Mouse (Mus musculus) liver, embryonic 15.5 days (tissue): Measurements from ENCODE around the gene Mdk. TPM values are rescaled to one million over a fixed set of nuclear protein-coding genes. Genes with fewer than 3 reads are reported as not detected.

Experiments used
- ATAC-seq: fragments of 200-750 bp; cut with Nextera tagmentation; 2 replicates; pipeline ENCODE4 v1.8.0; 2017; ENCODE audit warnings: moderate number of reproducible peaks, mild to moderate bottlenecking, moderate library complexity; ENCODE audit not compliant: insufficient read depth
- H3K27ac ChIP-seq: fragments of 300-500 bp; sonication (generic); replicated peaks from 2 replicates; pipeline ENCODE4 v1.5.1; 2015; ENCODE audit warnings: mild to moderate bottlenecking, inconsistent platforms
- H3K27me3 ChIP-seq: fragments of 300-500 bp; sonication (generic); 2 replicates; pipeline ENCODE4 v1.6.1; 2015; ENCODE audit warnings: mild to moderate bottlenecking, inconsistent platforms
- H3K36me3 ChIP-seq: fragments of 300-500 bp; sonication (generic); replicated peaks from 2 replicates; pipeline ENCODE4 v1.6.1; 2015; ENCODE audit warnings: moderate library complexity, mild to moderate bottlenecking, inconsistent platforms
- H3K4me1 ChIP-seq: fragments of 300-500 bp; sonication (generic); replicated peaks from 2 replicates; pipeline ENCODE4 v1.6.1; 2015; ENCODE audit warnings: inconsistent platforms
- H3K4me2 ChIP-seq: fragments of 300-500 bp; sonication (generic); 2 replicates; pipeline ENCODE4 v1.6.1; 2015; ENCODE audit warnings: moderate library complexity, mild to moderate bottlenecking, inconsistent platforms
- H3K4me3 ChIP-seq: fragments of 300-500 bp; sonication (generic); replicated peaks from 2 replicates; pipeline ENCODE4 v1.5.1; 2015; ENCODE audit warnings: mild to moderate bottlenecking, inconsistent platforms
- H3K9ac ChIP-seq: fragments of 300-500 bp; sonication (generic); 2 replicates; pipeline ENCODE4 v1.6.1; 2015; ENCODE audit warnings: moderate library complexity, mild to moderate bottlenecking, inconsistent platforms
- H3K9me3 ChIP-seq: fragments of 300-500 bp; sonication (generic); replicated peaks from 2 replicates; pipeline ENCODE4 v1.6.1; 2016; ENCODE audit warnings: inconsistent platforms
- WGBS: fragments of 180-500 bp; shearing (Covaris S2); methylation state at CpG from one replicate; pipeline ENCODE4 v1.1.7; 2015; ENCODE audit warnings: mixed read lengths; ENCODE audit not compliant: insufficient replicate concordance; 5-methylcytosine and 5-hydroxymethylcytosine counted together
- polyA plus RNA-seq: library from polyadenylated mRNA; unstranded; fragments of >200 nt; fragmentation: Nextera tagmentation; extraction: Ambion mirVana; gene quantifications from 2 replicates; pipeline ENCODE4 v1.2.1, GENCODE M21; 2015

Mdk gene
- polyA plus RNA-seq, 1 experiment from 2014 or later: 15.2 TPM

GRCm38 (mm10) chr2:91966367-91966766, 34.3 kb upstream of the Mdk start:
- Histone ChIP-seq H3K4me1 (peaks cover 54% of the 10 kb centered on the region), H3K9ac (no peak overlapping the region), H3K4me2 (no peak overlapping the region), H3K4me3 (no peak overlapping the region), H3K27ac (0 out of 2 replicates have a peak overlapping the region, but pooled peaks have one; percentile 29), H3K36me3 (no peaks in the 10 kb centered on the region), H3K9me3 (no peaks in the 10 kb centered on the region), H3K27me3 (peaks cover 73% of the 10 kb centered on the region)
- ATAC-seq: no peak
- WGBS: 50% methylated on average over 5 of the region's 5 CpGs

- Histone ChIP-seq H3K9me3 (no peaks in the 10 kb centered on the region), H3K36me3 (0 out of 2 replicates have a peak, but pooled peaks cover 4% of the 10 kb centered on the region), H3K27ac (peak overlapping the region; percentile 75), H3K27me3 (peaks cover 64% of the 10 kb centered on the region), H3K4me2 (peak overlapping the region; percentile 99), H3K4me1 (peaks cover 54% of the 10 kb centered on the region), H3K4me3 (peak overlapping the region; percentile 85), H3K9ac (0 out of 2 replicates have a peak overlapping the region, but pooled peaks have one; percentile 11)
- ATAC-seq: no peak
- WGBS: 8% methylated on average over 20 of the region's 20 CpGs
These were observed 33.3 kb upstream of the Mdk start for GRCm38 (mm10) chr2:91965417-91965816.

GRCm38 (mm10) chr2:91964610-91965204, 32.6 kb upstream of the Mdk start:
- peak overlapping the region; percentile 75 for H3K27ac ChIP-seq
- H3K9ac ChIP-seq: no peak overlapping the region
- H3K4me2 ChIP-seq: peak overlapping the region; percentile 99
- no peaks in the 10 kb centered on the region for H3K9me3 ChIP-seq
- 0 out of 2 replicates have a peak, but pooled peaks cover 8% of the 10 kb centered on the region for H3K36me3 ChIP-seq
- H3K4me3 ChIP-seq: peak overlapping the region; percentile 85
- H3K4me1 ChIP-seq: peaks cover 61% of the 10 kb centered on the region
- no peak for ATAC-seq
- 31% methylated on average over 3 of the region's 3 CpGs for WGBS
- H3K27me3 ChIP-seq: peaks cover 57% of the 10 kb centered on the region

- Histone ChIP-seq H3K36me3 (0 out of 2 replicates have a peak, but pooled peaks cover 8% of the 10 kb centered on the region), H3K9me3 (no peaks in the 10 kb centered on the region), H3K27me3 (peaks cover 45% of the 10 kb centered on the region), H3K4me3 (peak overlapping the region; percentile 85), H3K9ac (peak overlapping the region; percentile 77), H3K4me2 (peak overlapping the region; percentile 99), H3K4me1 (peaks cover 73% of the 10 kb centered on the region), H3K27ac (peak overlapping the region; percentile 73)
- ATAC-seq: peak; percentile 90
- under 1% methylated on average over 54 of the region's 57 CpGs for WGBS
These were observed 31.4 kb upstream of the Mdk start for GRCm38 (mm10) chr2:91963443-91963932.

- H3K27me3 ChIP-seq: peaks cover 40% of the 10 kb centered on the region
- peak overlapping the region; percentile 99 for H3K4me2 ChIP-seq
- peak overlapping the region; percentile 73 for H3K27ac ChIP-seq
- peak overlapping the region; percentile 77 for H3K9ac ChIP-seq
- 0 out of 2 replicates have a peak, but pooled peaks cover 8% of the 10 kb centered on the region for H3K36me3 ChIP-seq
- peaks cover 76% of the 10 kb centered on the region for H3K4me1 ChIP-seq
- peak overlapping the region; percentile 85 for H3K4me3 ChIP-seq
- under 1% methylated on average over 39 of the region's 39 CpGs for WGBS
- ATAC-seq: peak; percentile 31
- H3K9me3 ChIP-seq: no peaks in the 10 kb centered on the region
These were observed 30.8 kb upstream of the Mdk start for GRCm38 (mm10) chr2:91962864-91963401.

GRCm38 (mm10) chr2:91961901-91962761, 30.0 kb upstream of the Mdk start:
- Histone ChIP-seq H3K9ac (peak overlapping the region; percentile 77), H3K27ac (peak overlapping the region; percentile 73), H3K4me1 (peaks cover 83% of the 10 kb centered on the region), H3K9me3 (no peaks in the 10 kb centered on the region), H3K4me3 (peak overlapping the region; percentile 85), H3K36me3 (0 out of 2 replicates have a peak, but pooled peaks cover 8% of the 10 kb centered on the region), H3K27me3 (peaks cover 34% of the 10 kb centered on the region), H3K4me2 (peak overlapping the region; percentile 99)
- WGBS: 19% methylated on average over 4 of the region's 4 CpGs
- ATAC-seq: no peak

- Histone ChIP-seq H3K4me2 (no peak overlapping the region), H3K27ac (no peak overlapping the region), H3K27me3 (peaks cover 18% of the 10 kb centered on the region), H3K9me3 (no peaks in the 10 kb centered on the region), H3K4me3 (no peak overlapping the region), H3K36me3 (0 out of 2 replicates have a peak, but pooled peaks cover 8% of the 10 kb centered on the region), H3K4me1 (peaks cover 89% of the 10 kb centered on the region), H3K9ac (no peak overlapping the region)
- ATAC-seq: no peak
- WGBS: 82% methylated on average over 5 of the region's 5 CpGs
These were observed 28.4 kb upstream of the Mdk start for GRCm38 (mm10) chr2:91960459-91960858.

- H3K27ac ChIP-seq: no peak overlapping the region
- peaks cover 11% of the 10 kb centered on the region for H3K27me3 ChIP-seq
- no peak for ATAC-seq
- 0 out of 2 replicates have a peak, but pooled peaks cover 8% of the 10 kb centered on the region for H3K36me3 ChIP-seq
- peaks cover 93% of the 10 kb centered on the region for H3K4me1 ChIP-seq
- no peak overlapping the region for H3K4me2 ChIP-seq
- H3K4me3 ChIP-seq: no peak overlapping the region
- no peaks in the 10 kb centered on the region for H3K9me3 ChIP-seq
- H3K9ac ChIP-seq: no peak overlapping the region
- 70% methylated on average over 11 of the region's 11 CpGs for WGBS
These were observed 27.7 kb upstream of the Mdk start for GRCm38 (mm10) chr2:91959544-91960410.

- Histone ChIP-seq H3K9ac (no peak overlapping the region), H3K27me3 (peaks cover 2% of the 10 kb centered on the region), H3K4me1 (peaks cover 98% of the 10 kb centered on the region), H3K36me3 (0 out of 2 replicates have a peak, but pooled peaks cover 8% of the 10 kb centered on the region), H3K27ac (no peak overlapping the region), H3K9me3 (no peaks in the 10 kb centered on the region), H3K4me2 (peak overlapping the region; percentile 11; the same call in 1 of the 2 replicates), H3K4me3 (no peak overlapping the region)
- 38% methylated on average over 10 of the region's 10 CpGs for WGBS
- no peak for ATAC-seq
These were observed 26.8 kb upstream of the Mdk start for GRCm38 (mm10) chr2:91958701-91959457.
